Mouse (Mus musculus) small intestine, adult 2 months (tissue): ENCODE results near the gene Atxn7l1.

Experiments used
- CTCF ChIP-seq: fragments of 200-500 bp; IDR thresholded peaks from 2 replicates; pipeline ENCODE4 v1.5.1; 2012; ENCODE audit warnings: low read depth, mild to moderate bottlenecking, control low read depth, inconsistent platforms, low read length, moderate library complexity, mixed read lengths; ENCODE audit not compliant: insufficient replicate concordance, insufficient read length; ENCODE audit errors: extremely low read depth
- POLR2A ChIP-seq: fragments of 200-500 bp; IDR thresholded peaks from 2 replicates; pipeline ENCODE4 v1.6.1; 2012; ENCODE audit warnings: low read depth, mild to moderate bottlenecking, control low read depth, inconsistent platforms, low read length, moderate library complexity

DNA sequence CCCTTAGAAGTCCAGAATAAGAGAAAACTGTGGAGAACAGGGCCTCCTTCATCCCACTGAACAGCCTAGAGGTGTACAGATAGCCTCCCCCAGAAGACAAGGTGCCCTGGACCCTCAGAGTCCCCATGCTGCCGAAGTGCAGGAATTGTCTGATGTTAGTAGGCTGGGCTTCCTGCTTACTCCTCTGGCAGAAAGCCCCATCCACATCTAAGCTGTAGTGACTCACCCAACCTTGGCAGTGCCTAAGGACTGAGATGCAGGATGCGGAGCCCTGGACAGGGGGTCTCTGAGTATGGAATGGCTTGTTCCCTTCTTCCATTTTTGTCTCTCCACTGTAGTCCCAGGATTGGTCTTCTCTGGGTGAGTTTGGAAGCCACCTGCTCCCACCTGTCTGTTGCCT, 187.0 kb downstream of the Atxn7l1 start:
- TF ChIP-seq CTCF (no peak), POLR2A (no peak)
